8 mouse cellular contexts compared by ENCODE assay signal in genomic region chr7:19326359-19326758, GRCm38 (mm10). TPM values are rescaled to one million over a fixed set of nuclear protein-coding genes. Genes with fewer than 3 reads are reported as not detected.
DNase-seq lines count a peak whose midpoint lies in the region; ATAC-seq and TF ChIP-seq lines count a peak whose summit lies in the region.

No protein-coding gene starts in this region.

- peak; percentile 71 to 76 for DNase-seq in urinary bladder, adult 18-20 months (ENCODE audit: low spot score in 2 of 2)
- no peak for DNase-seq in urinary bladder, adult 2 months (ENCODE audit: low spot score)
- DNase-seq in embryo, embryonic 10 days (ENCODE audit: low spot score): peak; percentile 77
- DNase-seq in gastrocnemius, postnatal 14 days: peak; percentile 92
- peak; percentile 80 for DNase-seq in hindbrain, postnatal 0 days (ENCODE audit: low spot score)
- DNase-seq in limb, embryonic 10.5 days (ENCODE audit: low spot score): peak; percentile 91
- peak; percentile 98 for DNase-seq in midbrain, embryonic 11.5 days (ENCODE audit: low spot score, missing footprints)
- peak; percentile 61 for DNase-seq in right cerebral cortex, postnatal 4 days

- H3K4me1 ChIP-seq in hindbrain, postnatal 0 days (ENCODE audit: insufficient read depth, low read length): peaks cover 13% of the 10 kb centered on the region; the same call in 1 of the 2 replicates
- peaks cover 22% of the 10 kb centered on the region for H3K4me1 ChIP-seq in limb, embryonic 10.5 days
- H3K4me1 ChIP-seq in midbrain, embryonic 11.5 days (ENCODE audit: control insufficient read depth, insufficient read depth, low read length): peaks cover 10% of the 10 kb centered on the region; the same call in 1 of the 2 replicates

- no peaks in the 10 kb centered on the region for H3K9me3 ChIP-seq in hindbrain, postnatal 0 days (ENCODE audit: low read length)
- H3K9me3 ChIP-seq in limb, embryonic 10.5 days (replicated peaks): no peaks in the 10 kb centered on the region
- H3K9me3 ChIP-seq in midbrain, embryonic 11.5 days (ENCODE audit: control insufficient read depth, low read length): no peaks in the 10 kb centered on the region

- peak; percentile 44 for ATAC-seq in hindbrain, postnatal 0 days
- peak; percentile 84 for ATAC-seq in midbrain, embryonic 11.5 days (ENCODE audit: low FRiP score)

- no peak for TF ChIP-seq CTCF in hindbrain, postnatal 0 days (IDR thresholded peaks at IDR 0.05; ENCODE audit: low read depth)

- WGBS in hindbrain, postnatal 0 days: under 1% methylated on average over 20 of the region's 20 CpGs
- WGBS in limb, embryonic 10.5 days: under 1% methylated on average over 20 of the region's 20 CpGs
- under 1% methylated on average over 16 of the region's 20 CpGs for WGBS in midbrain, embryonic 11.5 days

- H3K9ac ChIP-seq in hindbrain, postnatal 0 days (replicated peaks; ENCODE audit: low read length): peak overlapping the region; percentile 31
- peak overlapping the region; percentile 48; the same call in 1 of the 2 replicates for H3K9ac ChIP-seq in midbrain, embryonic 11.5 days (ENCODE audit: low read length)

- H3K27ac ChIP-seq in hindbrain, postnatal 0 days: peak overlapping the region; percentile 75
- peak overlapping the region; percentile 70 for H3K27ac ChIP-seq in limb, embryonic 10.5 days
- no peak overlapping the region for H3K27ac ChIP-seq in midbrain, embryonic 11.5 days (ENCODE audit: low read depth, low read length)

- H3K27me3 ChIP-seq in hindbrain, postnatal 0 days (ENCODE audit: insufficient read depth, low read length): no peaks in the 10 kb centered on the region
- peaks cover 25% of the 10 kb centered on the region; the same call in 1 of the 2 replicates for H3K27me3 ChIP-seq in limb, embryonic 10.5 days (ENCODE audit: low read depth, poor library complexity, severe bottlenecking)
- no peaks in the 10 kb centered on the region for H3K27me3 ChIP-seq in midbrain, embryonic 11.5 days (ENCODE audit: control insufficient read depth, insufficient read depth, low read length)

- intact Hi-C loops in gastrocnemius, postnatal 14 days (cut with DNase I; ENCODE audit: low total_unique reads): no loop called here

- peak overlapping the region; percentile 38 for H3K4me3 ChIP-seq in hindbrain, postnatal 0 days (ENCODE audit: low read length)
- peak overlapping the region; percentile 53 for H3K4me3 ChIP-seq in limb, embryonic 10.5 days
- H3K4me3 ChIP-seq in midbrain, embryonic 11.5 days (ENCODE audit: low read depth, low read length): peak overlapping the region; percentile 26

- H3K4me2 ChIP-seq in hindbrain, postnatal 0 days (ENCODE audit: low read depth, low read length): peak overlapping the region; percentile 70
- H3K4me2 ChIP-seq in midbrain, embryonic 11.5 days: peak overlapping the region; percentile 53

- no peaks in the 10 kb centered on the region for H3K36me3 ChIP-seq in hindbrain, postnatal 0 days (ENCODE audit: insufficient read depth, low read length)
- no peaks in the 10 kb centered on the region for H3K36me3 ChIP-seq in limb, embryonic 10.5 days
- H3K36me3 ChIP-seq in midbrain, embryonic 11.5 days (ENCODE audit: control insufficient read depth, insufficient read depth, low read length): no peaks in the 10 kb centered on the region

RNA-seq across cellular contexts. Expression of gene Fosb, which starts 16.5 kb away (rescaled TPM):
- 1.5 and 2.6 TPM in 2 replicates for polyA plus RNA-seq in urinary bladder, adult 2 months (2012; rRNA removed)
- total RNA-seq in gastrocnemius, postnatal 14 days (2021): under 1 TPM; 0.69 to 0.90 TPM
- total RNA-seq in hindbrain, postnatal 0 days (2014; rRNA removed): 0.31 and 1.0 TPM in 2 replicates
- polyA plus RNA-seq in hindbrain, postnatal 0 days (2015; fragmentation: Nextera tagmentation; extraction: Ambion mirVana): 0.09 and 0.11 TPM in 2 replicates
- polyA plus RNA-seq in limb, embryonic 10.5 days (2016; fragmentation: Nextera tagmentation; extraction: Ambion mirVana): 0.04 and 0.11 TPM in 2 replicates
- polyA plus RNA-seq in midbrain, embryonic 11.5 days (2014; fragmentation: Nextera tagmentation; extraction: Ambion mirVana): 0.04 TPM in 1 of 2 replicates, not detected in the other

RNA-seq across cellular contexts. Expression of gene Ercc1, which starts 18.2 kb away (rescaled TPM):
- 42.3 and 47.5 TPM in 2 replicates for polyA plus RNA-seq in urinary bladder, adult 2 months (2012; rRNA removed)
- 10 to 100 TPM; 26.7 to 28.7 TPM for total RNA-seq in gastrocnemius, postnatal 14 days (2021)
- 44.1 and 46.1 TPM in 2 replicates for total RNA-seq in hindbrain, postnatal 0 days (2014; rRNA removed)
- polyA plus RNA-seq in hindbrain, postnatal 0 days (2015; fragmentation: Nextera tagmentation; extraction: Ambion mirVana): 69.0 and 74.2 TPM in 2 replicates
- polyA plus RNA-seq in limb, embryonic 10.5 days (2016; fragmentation: Nextera tagmentation; extraction: Ambion mirVana): 97.8 and 101 TPM in 2 replicates
- polyA plus RNA-seq in midbrain, embryonic 11.5 days (2014; fragmentation: Nextera tagmentation; extraction: Ambion mirVana): 111 and 118 TPM in 2 replicates

RNA-seq across cellular contexts. Expression of gene Cd3eap, which starts 32.9 kb away (rescaled TPM):
- polyA plus RNA-seq in urinary bladder, adult 2 months (2012; rRNA removed): 8.9 and 9.8 TPM in 2 replicates
- 1 to 10 TPM; 7.4 to 8.2 TPM for total RNA-seq in gastrocnemius, postnatal 14 days (2021)
- total RNA-seq in hindbrain, postnatal 0 days (2014; rRNA removed): 11.1 and 12.4 TPM in 2 replicates
- polyA plus RNA-seq in hindbrain, postnatal 0 days (2015; fragmentation: Nextera tagmentation; extraction: Ambion mirVana): 17.9 and 19.3 TPM in 2 replicates
- 28.3 and 31.4 TPM in 2 replicates for polyA plus RNA-seq in limb, embryonic 10.5 days (2016; fragmentation: Nextera tagmentation; extraction: Ambion mirVana)
- polyA plus RNA-seq in midbrain, embryonic 11.5 days (2014; fragmentation: Nextera tagmentation; extraction: Ambion mirVana): 15.1 and 15.4 TPM in 2 replicates

RNA-seq across cellular contexts. Expression of gene Ppp1r13l, which starts 33.2 kb away (rescaled TPM):
- 16.5 and 19.6 TPM in 2 replicates for polyA plus RNA-seq in urinary bladder, adult 2 months (2012; rRNA removed)
- total RNA-seq in gastrocnemius, postnatal 14 days (2021): 1 to 10 TPM; 1.7 to 2.9 TPM
- 0.68 and 1.0 TPM in 2 replicates for total RNA-seq in hindbrain, postnatal 0 days (2014; rRNA removed)
- 1.0 and 1.2 TPM in 2 replicates for polyA plus RNA-seq in hindbrain, postnatal 0 days (2015; fragmentation: Nextera tagmentation; extraction: Ambion mirVana)
- 6.5 and 7.0 TPM in 2 replicates for polyA plus RNA-seq in limb, embryonic 10.5 days (2016; fragmentation: Nextera tagmentation; extraction: Ambion mirVana)
- 3.0 and 3.2 TPM in 2 replicates for polyA plus RNA-seq in midbrain, embryonic 11.5 days (2014; fragmentation: Nextera tagmentation; extraction: Ambion mirVana)

RNA-seq across cellular contexts. Expression of gene Rtn2, which starts 43.9 kb away (rescaled TPM):
- polyA plus RNA-seq in urinary bladder, adult 2 months (2012; rRNA removed): 36.2 and 45.7 TPM in 2 replicates
- total RNA-seq in gastrocnemius, postnatal 14 days (2021): 100 to 1,000 TPM; 800 to 833 TPM
- 151 and 155 TPM in 2 replicates for total RNA-seq in hindbrain, postnatal 0 days (2014; rRNA removed)
- 98.4 and 101 TPM in 2 replicates for polyA plus RNA-seq in hindbrain, postnatal 0 days (2015; fragmentation: Nextera tagmentation; extraction: Ambion mirVana)
- 5.5 and 5.6 TPM in 2 replicates for polyA plus RNA-seq in limb, embryonic 10.5 days (2016; fragmentation: Nextera tagmentation; extraction: Ambion mirVana)
- polyA plus RNA-seq in midbrain, embryonic 11.5 days (2014; fragmentation: Nextera tagmentation; extraction: Ambion mirVana): 48.5 and 53.2 TPM in 2 replicates
